Mouse (Mus musculus): ENCODE measurements at regions not wholly inside any gene's neighbourhood (a gene's known extent, or its start where the extent isn't known, plus 50 kb on each side); places are given as distances from the start of the nearest gene placed in this dataset.

- H3K27ac ChIP-seq (ENCODE audit: low read depth, low read length), result no peak overlapping the region
- H3K9me3 ChIP-seq (ENCODE audit: low read length), result no peaks in the 10 kb centered on the region
- no peak overlapping the region for H3K9ac ChIP-seq
- no peak overlapping the region for H3K4me3 ChIP-seq (ENCODE audit: low read depth, low read length)
- H3K4me1 ChIP-seq (ENCODE audit: insufficient read depth), result no peaks in the 10 kb centered on the region
- H3K36me3 ChIP-seq (ENCODE audit: insufficient read depth), result no peaks in the 10 kb centered on the region
- 70% methylated on average over 3 of the region's 3 CpGs for WGBS
- no peaks in the 10 kb centered on the region for H3K27me3 ChIP-seq (ENCODE audit: insufficient read depth, low read length)
- H3K4me2 ChIP-seq (ENCODE audit: low read depth), result no peak overlapping the region
- TF ChIP-seq CTCF (IDR thresholded peaks at IDR 0.05; ENCODE audit: low read depth), result no peak
- DNase-seq, result no peak
- ATAC-seq, result no peak
Observed at GRCm38 (mm10) chr16:46557281-46557680, 59.0 kb upstream of the Nectin3 start.

DNA sequence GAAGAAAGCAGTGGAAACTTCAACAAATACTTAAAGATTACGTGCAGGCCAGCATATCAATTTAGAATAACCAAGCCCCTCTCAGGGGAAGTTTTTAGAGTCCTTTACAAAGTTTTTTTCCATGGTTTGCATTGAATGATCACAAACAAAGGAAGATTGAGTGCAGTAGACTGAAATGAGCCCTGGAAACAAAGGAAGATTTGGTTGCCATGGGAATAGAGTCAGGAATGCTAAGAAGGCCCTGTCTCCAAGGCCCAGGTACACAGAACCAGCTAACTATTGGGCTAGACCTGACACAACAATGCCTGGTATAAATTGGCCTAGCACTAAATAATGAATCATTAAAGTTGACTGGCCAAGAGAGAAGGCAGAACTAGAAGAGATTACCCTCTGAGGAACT is 49.9 kb upstream of the Nectin3 start:
- ATAC-seq, result no peak

More for the DNA sequence above, 49.9 kb upstream of the Nectin3 start:
- Histone ChIP-seq H3K36me3 (ENCODE audit: insufficient read depth) (no peaks in the 10 kb centered on the region), H3K4me3 (ENCODE audit: low read depth, low read length) (no peak overlapping the region), H3K9me3 (ENCODE audit: low read length) (no peaks in the 10 kb centered on the region), H3K9ac (no peak overlapping the region), H3K4me1 (ENCODE audit: insufficient read depth) (no peaks in the 10 kb centered on the region), H3K27me3 (ENCODE audit: insufficient read depth, low read length) (no peaks in the 10 kb centered on the region), H3K4me2 (ENCODE audit: low read depth) (no peak overlapping the region), H3K27ac (ENCODE audit: low read depth, low read length) (no peak overlapping the region)
- 20% methylated on average over 1 of the region's 1 CpGs for WGBS
- TF ChIP-seq CTCF (IDR thresholded peaks at IDR 0.05; ENCODE audit: low read depth), result no peak
- no peak for DNase-seq

Measured in forebrain, postnatal 0 days (tissue).